Mouse (Mus musculus) liver, adult 2 months (tissue): ENCODE results near the gene Cd164.

Source experiments
- CTCF ChIP-seq: fragments of 200-500 bp; IDR thresholded peaks from 2 replicates; pipeline ENCODE4 v1.5.1; 2011; ENCODE audit warnings: low read depth, low read length, control low read depth
- POLR2A ChIP-seq: fragments of 200-500 bp; IDR thresholded peaks from 2 replicates; pipeline ENCODE4 v1.6.1; 2011; ENCODE audit warnings: low read length, control low read depth; ENCODE audit not compliant: insufficient read depth; ENCODE audit errors: extremely low read depth

GRCm38 (mm10) chr10:41482446-41482845 is 36.8 kb upstream of the Cd164 start:
- TF ChIP-seq CTCF, result no peak
- no peak for TF ChIP-seq POLR2A
